Mouse (Mus musculus) urinary bladder, adult 2 months (tissue): Measurements from ENCODE around the gene Rnd2. TPM values are rescaled to one million over a fixed set of nuclear protein-coding genes. Genes with fewer than 3 reads are reported as not detected.
"Not testable (repeated sequence)": the region's sequence is repeated elsewhere in the genome, so short reads cannot be mapped to it uniquely, and the experiment has no call there.

Experiments used
- DNase-seq: peaks from one replicate; pipeline ENCODE4 v3.0.0; 2022; ENCODE audit warnings: low spot score
- polyA plus RNA-seq: library from polyadenylated mRNA; depleted of rRNA; stranded (reverse); fragments of >200 nt; gene quantifications from 2 replicates; pipeline ENCODE4 v1.2.3, GENCODE M21; 2012; rRNA removed

Rnd2 gene
- 19.2 TPM in 2 replicates for polyA plus RNA-seq

DNA sequence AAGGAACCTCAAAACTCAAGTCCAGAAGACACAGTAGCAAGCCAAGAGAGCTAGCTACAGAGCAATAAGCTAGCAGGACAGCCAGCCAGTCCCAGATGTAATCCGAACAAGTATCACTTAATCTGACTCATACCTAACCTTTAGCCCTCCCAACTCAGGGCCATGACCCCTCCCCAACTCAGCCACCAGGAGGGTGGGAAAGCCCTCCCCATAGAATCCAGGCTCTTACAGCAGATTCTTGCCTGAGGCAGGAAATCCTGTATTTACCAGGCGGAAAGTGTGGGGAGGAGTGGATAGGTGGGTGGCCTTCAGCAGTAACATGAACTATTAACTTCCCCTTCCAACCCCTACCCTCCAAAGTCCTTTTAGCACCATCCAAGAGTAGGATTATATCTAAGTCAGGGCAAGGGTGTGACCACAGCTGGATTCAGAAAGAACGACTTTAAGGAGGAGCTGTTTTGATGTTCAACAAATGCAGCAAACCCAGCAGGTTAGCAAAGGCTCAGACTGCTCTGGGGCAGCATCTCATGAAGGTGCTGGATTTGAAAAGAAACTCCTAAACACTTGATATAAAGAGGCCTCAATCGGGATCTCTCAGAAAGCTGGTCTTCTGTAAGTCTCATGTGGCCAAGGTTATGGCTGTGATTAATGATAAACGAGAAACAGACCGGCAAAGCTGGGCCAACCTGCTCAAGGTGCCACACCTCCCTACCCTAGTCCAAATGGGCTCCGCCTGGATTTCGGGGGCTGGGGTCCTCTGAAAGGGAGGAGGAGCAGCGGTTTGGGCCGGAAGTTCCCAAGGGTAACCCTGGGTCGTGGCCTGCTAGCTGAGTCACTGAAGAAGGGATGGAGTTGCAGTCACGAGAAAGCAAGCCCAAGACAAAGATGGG is at the start of gene Rnd2:
Gene Rnd2 (plus strand): TSS at position 789 of the 890 bp plus-strand sequence.
- peak; percentile 61 for DNase-seq

DNA sequence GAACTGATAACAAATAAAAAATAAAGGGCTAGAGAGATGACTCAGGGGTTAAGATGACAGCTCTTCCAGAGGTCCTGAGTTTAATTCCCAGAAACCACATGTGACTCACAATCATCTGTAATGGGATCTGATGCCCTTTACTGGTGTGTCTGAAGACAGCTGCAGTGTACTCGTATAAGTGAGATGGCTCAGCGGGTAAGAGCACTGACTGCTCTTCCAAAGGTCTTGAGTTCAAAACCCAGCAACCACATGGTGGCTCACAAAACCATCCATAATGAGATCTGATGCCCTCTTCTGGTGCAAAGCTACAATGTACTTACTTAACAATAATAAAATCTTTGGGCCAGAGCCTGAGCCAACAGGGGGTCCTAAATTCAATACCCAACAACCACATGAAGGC is 49.5 kb upstream of the Rnd2 start:
- DNase-seq: no peak

DNA sequence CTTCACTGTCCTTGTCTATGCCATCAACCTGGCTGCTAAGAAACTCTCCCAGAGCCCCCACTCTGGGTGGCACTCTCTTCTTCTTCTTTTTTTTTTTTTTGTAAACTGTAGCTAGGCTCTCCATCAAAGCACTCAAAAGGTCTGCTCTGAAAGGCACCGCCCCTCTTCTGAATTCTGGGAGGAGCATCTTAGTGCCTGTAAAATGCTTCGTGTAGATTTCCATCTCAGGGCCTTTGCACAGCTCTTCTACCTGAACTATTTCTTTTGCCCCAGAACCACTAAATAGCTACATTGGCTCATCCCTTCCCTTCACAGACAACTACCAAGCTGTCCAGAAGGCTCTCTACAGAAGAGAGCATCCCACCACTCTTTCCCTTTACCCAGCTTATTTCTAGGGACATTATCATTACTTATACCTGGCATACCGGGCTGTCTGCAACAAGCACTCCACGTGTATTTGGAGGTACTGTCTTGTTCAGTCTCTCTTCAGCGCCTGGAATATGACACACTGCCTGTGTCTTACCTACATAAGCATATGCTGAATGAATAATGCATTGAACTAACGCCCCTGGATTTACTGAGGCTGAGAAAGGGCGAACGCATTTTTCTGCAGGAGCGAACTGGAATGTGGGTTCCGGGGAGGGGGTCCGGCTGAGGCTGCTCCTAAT is 48.2 kb upstream of the Rnd2 start:
- DNase-seq: no peak

- DNase-seq: peak; percentile 85
These were observed 47.5 kb upstream of the Rnd2 start, which contains the start of gene Aarsd1 for GRCm38 (mm10) chr11:101417101-101417855. Gene Aarsd1 (minus strand): TSS chr11:101417615.

DNA sequence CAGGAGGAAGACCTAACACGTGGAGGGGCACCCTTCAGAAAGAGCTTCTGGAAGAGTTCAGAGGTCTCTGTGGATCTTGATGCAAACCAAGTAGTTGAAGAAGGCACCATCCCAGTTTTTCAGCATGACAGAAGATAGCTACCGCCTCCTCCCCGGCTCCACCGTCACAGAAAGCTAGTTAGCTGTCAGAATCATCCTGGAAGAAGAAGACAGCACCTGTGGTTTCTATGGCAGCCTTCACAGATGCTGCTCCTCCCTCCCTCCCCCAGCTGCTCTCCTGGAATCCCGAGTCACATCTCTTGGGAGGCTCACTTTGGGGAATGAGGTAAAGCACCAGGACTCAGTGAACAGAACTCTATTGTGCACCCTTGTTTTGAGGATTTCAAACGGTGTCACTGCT is 45.8 kb upstream of the Rnd2 start:
- no peak for DNase-seq

DNA sequence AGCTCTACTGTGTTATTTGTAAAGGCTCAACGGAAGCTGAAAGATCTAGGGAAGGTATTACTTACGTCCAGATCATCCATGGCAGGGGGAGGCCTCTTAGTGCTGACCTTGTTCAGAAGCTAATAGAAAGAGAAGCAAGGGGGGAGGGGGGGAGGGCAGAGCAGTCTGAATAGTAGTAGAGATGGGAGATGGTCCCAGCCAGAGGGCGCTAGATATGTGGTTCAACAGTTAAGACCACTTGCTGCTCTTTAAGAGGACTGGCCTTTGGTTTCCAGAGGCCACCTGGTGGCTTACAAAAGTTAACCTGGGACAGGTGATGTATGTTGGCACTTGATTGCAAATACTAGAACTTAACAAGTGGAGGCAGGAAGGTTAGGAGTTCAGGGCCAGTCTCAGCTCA is 45.2 kb upstream of the Rnd2 start:
- no peak for DNase-seq

GRCm38 (mm10) chr11:101420148-101420547 is 44.7 kb upstream of the Rnd2 start:
- no peak for DNase-seq

DNA sequence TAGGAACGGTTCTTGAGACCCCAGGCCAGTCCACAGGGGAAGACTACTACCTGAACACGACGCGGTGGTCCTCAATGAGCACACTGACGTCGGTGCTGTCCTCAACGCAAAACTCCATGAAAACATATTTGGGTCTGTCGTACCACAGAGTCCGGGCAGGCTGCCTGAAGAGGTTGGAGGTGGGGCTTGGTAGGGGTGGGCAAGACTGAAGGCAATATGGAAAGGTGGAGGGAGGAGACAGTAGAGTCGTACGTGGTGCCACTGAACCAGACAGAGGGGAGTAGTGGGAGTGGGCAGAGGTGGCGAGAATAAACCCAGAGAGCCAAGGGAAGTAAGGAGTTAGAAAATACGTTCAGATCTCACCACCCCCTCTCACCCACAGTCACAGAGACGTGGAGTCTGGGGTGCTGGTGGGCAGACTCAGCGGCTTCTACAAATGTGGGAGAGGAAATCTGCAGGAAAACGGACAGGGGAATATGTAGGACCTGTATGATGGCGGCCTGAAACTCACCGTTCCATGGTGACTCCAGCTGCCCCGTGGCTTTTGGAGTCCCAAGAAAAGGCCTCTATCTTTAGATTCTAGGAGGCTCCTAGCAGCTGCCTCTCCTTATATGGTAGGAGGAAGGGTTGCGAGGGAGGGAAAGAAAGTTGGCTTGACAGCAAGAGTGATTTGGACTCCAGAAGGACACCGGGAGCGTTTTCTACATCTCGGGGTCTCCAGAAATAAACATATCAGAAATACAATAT is 40.5 kb upstream of the Rnd2 start, which contains the start of gene Gm27029:
Gene Gm27029 (minus strand): TSS at position 692 of the 747 bp plus-strand sequence.
- no peak for DNase-seq

GRCm38 (mm10) chr11:101424925-101425813 is 39.6 kb upstream of the Rnd2 start, which contains the start of the genes Rundc1 and Ptges3l:
Gene Rundc1 (plus strand): TSS chr11:101425085.
Gene Ptges3l (minus strand): TSS chr11:101425333.
- DNase-seq: peak; percentile 95

DNA sequence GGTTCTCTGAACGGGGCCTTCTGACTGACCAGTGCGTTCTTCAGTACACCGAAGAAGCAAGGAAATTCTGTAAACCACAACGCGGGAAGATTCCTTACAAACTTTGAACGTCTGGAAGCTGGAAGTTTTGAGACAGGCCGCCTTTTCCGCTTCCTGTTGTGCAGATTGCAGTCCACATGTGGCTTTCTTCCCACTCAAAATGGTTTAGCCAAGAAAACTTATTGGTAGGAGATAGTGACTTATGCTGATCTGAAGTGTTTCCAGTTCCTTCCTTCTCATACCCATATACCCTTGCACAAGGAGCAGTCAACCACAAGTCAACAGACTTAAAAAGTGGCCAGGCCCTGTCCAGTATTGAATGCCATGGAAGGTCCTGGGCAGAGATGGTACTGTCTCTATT is 38.6 kb upstream of the Rnd2 start:
- no peak for DNase-seq

DNA sequence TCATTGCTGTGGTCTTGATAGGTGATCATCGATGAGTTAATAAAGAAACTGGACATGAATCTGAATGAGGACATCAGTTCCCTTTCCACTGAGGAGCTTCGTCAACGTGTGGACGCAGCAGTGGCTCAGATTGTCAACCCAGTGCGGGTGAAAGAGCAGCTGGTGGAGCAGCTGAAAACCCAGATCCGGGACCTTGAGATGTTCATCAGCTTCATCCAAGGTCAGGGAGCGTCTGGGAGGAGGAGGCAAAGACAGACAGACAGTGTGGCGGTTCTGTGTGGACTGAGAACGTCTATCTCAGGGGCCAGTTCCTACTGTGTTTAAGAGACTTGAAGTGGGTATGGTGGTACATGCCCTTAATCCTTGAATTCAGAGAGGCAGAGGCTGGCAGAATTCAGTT is 33.5 kb upstream of the Rnd2 start:
- DNase-seq: no peak

GRCm38 (mm10) chr11:101433396-101433795 is 31.4 kb upstream of the Rnd2 start:
- DNase-seq: no peak

DNA sequence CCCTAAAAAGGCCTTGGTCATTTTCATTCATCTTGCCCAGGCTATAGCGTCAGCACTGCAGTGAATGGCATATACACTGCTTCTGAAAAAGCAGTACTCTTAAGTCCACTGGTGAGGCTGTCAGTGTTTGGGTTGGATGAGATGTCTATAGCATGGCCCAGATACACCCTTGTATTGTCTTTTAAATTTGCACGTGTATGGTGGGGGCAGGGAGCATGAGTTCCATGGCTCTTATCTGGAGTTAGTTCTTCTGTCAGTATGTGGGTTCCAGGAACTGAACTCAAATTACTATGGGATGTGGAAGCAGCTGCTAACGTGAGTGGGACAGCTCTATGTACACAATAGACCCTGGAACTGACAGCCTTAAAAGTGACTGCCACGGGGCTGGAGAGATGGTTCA is 29.0 kb upstream of the Rnd2 start:
- DNase-seq: no peak

DNA sequence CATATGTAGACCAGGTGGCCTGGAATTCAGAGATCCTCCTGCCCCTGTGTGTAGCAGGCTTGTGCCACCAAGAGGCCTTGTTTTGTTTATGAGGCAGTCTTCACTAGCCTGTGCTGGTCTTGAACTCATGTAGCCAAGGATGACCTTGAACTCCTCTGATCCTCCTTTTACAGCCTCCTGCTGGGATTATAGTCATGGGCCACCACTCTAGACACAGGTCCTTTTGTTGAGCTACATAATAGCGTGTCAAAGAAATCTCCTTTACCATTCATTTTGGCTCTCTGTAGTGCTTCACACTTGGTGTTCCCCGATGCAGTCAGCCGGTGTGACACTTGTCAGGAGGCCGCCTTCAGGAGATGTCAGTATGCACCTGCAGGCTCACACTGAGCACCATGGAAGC is 27.9 kb upstream of the Rnd2 start:
- DNase-seq: no peak

GRCm38 (mm10) chr11:101438006-101438405 is 26.8 kb upstream of the Rnd2 start:
- DNase-seq: not testable (repeated sequence)

DNA sequence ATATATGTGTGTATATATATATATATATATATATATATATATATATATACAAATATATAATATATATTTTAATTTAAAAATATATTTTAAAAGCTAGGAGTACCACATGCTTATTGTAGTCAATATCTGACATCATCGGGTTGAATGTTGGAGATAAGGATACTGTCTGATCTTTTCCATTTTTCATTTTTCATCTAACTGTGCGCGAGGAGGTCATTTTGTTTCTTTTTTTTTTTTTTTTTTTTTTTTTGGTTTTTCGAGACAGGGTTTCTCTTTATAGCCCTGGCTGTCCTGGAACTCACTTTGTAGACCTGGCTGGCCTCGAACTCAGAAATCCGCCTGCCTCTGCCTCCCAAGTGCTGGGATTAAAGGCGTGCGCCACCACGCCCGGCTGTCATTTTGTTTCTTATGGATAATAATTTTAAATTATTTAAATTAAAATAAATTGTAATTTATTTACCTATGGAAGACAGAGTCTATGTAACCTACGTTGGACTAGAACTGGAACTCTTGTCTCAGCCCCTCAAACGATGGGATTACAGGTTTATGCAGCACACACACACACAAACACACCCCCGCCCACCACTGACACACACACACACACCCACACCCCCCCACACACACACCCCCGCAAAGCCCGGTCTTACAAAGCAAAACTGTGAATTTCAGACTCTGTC is 23.2 kb upstream of the Rnd2 start:
- DNase-seq: not testable (repeated sequence)

DNA sequence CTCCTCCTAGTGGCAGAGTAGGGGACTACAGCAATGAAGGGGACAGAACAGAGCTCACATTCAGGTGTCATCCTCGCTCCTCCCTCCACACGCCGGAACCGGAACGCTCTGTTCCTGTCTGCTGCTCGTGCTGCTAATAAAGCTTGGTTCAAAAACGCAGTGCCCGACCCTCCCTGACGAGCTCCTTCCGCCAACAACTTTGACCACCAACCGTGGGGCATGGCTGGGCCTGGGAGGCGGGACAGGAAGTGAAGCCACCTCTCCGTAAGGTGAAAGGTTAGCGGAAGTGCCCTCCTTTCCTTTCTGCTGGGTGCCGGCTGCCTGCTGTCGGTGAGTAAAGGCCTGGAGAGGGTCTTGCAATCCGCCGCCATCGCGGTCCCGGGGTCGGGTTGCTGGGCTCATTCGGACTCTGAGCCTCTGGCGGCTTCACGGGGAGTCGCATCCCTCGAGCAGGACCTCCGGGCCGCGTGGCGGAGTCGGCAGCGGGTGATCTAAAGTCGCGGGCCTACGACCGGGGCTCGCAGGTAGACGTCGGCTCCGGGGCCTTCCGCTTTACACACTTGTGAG is 22.6 kb upstream of the Rnd2 start, which contains the start of gene Rpl27:
Gene Rpl27 (plus strand): TSS at position 172 of the 567 bp plus-strand sequence.
- peak; percentile 89 for DNase-seq

DNA sequence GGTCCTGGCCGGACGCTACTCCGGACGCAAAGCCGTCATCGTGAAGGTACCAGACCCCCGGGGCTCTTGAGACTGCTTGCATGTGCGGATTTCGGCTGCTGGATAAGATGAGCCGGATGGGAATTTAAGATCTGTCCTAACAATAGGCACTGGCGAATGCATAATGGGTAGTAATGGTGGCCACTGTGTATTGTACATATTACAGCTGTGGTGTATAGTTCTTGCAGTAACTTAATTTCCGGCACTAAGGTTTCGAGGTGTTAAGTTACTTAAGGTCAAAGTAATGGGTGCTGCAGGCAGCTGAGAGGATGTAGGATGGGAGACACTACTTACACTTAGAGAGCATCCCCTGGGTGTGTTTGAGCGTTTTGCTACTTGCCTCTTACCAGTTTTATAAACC is 22.0 kb upstream of the Rnd2 start:
- DNase-seq: no peak

- no peak for DNase-seq
These were observed 18.5 kb upstream of the Rnd2 start for GRCm38 (mm10) chr11:101446319-101446718.
